Mouse (Mus musculus) midbrain, embryonic 14.5 days (tissue): ENCODE measurements around the gene M1ap. TPM values are rescaled to one million over a fixed set of nuclear protein-coding genes. Genes with fewer than 3 reads are reported as not detected.
A peak's percentile ranks its signal among the peaks of the same experiment; 100 is the strongest.

Source experiments
- ATAC-seq: fragments of 200-750 bp; cut with Nextera tagmentation; 2 replicates; pipeline ENCODE4 v1.8.0; 2017; ENCODE audit warnings: moderate number of reproducible peaks, moderate library complexity; ENCODE audit not compliant: low FRiP score, low TSS enrichment
- DNase-seq: peaks from one replicate; pipeline ENCODE4 v3.0.0-alpha.2; 2015
- H3K27ac ChIP-seq: fragments of 300-500 bp; sonication (generic); replicated peaks from 2 replicates; pipeline ENCODE4 v1.5.1; 2014; ENCODE audit warnings: mild to moderate bottlenecking, low read depth, low read length, moderate library complexity
- H3K27me3 ChIP-seq: fragments of 300-500 bp; sonication (generic); 2 replicates; pipeline ENCODE4 v1.6.1; 2014; ENCODE audit warnings: low read length, control low read depth, mixed read lengths; ENCODE audit not compliant: control insufficient read depth, insufficient read depth
- H3K36me3 ChIP-seq: fragments of 300-500 bp; sonication (generic); 2 replicates; pipeline ENCODE4 v1.6.1; 2014; ENCODE audit warnings: low read length, control low read depth; ENCODE audit not compliant: control insufficient read depth, insufficient read depth
- H3K4me1 ChIP-seq: fragments of 300-500 bp; sonication (generic); 2 replicates; pipeline ENCODE4 v1.6.1; 2014; ENCODE audit warnings: mild to moderate bottlenecking, antibody characterized with exemption, low read length, control low read depth; ENCODE audit not compliant: control insufficient read depth, insufficient read depth
- H3K4me2 ChIP-seq: fragments of 300-500 bp; sonication (generic); 2 replicates; pipeline ENCODE4 v1.6.1; 2014; ENCODE audit warnings: mild to moderate bottlenecking, low read length, moderate library complexity
- H3K4me3 ChIP-seq: fragments of 300-500 bp; sonication (generic); replicated peaks from 2 replicates; pipeline ENCODE4 v1.5.1; 2014; ENCODE audit warnings: low read depth, low read length
- H3K9ac ChIP-seq: fragments of 300-500 bp; sonication (generic); replicated peaks from 2 replicates; pipeline ENCODE4 v1.6.1; 2014; ENCODE audit warnings: mild to moderate bottlenecking, low read length, moderate library complexity
- H3K9me3 ChIP-seq: fragments of 300-500 bp; sonication (generic); 2 replicates; pipeline ENCODE4 v1.6.1; 2016; ENCODE audit warnings: low read length, control low read depth, mixed read lengths; ENCODE audit not compliant: control insufficient read depth
- WGBS: fragments of 180-500 bp; shearing (Covaris S2); extraction: QIAGEN DNeasy Blood & Tissue Kit; methylation state at CpG from one replicate; pipeline ENCODE4 v1.1.7; 2014; 5-methylcytosine and 5-hydroxymethylcytosine counted together
- polyA plus RNA-seq: library from polyadenylated mRNA; unstranded; fragments of >200 nt; fragmentation: Nextera tagmentation; extraction: Ambion mirVana; gene quantifications from 2 replicates; pipeline ENCODE4 v1.2.1, GENCODE M21; 2014

The M1ap gene
- polyA plus RNA-seq, 1 experiment from 2014 or later, result 0.28 TPM

DNA sequence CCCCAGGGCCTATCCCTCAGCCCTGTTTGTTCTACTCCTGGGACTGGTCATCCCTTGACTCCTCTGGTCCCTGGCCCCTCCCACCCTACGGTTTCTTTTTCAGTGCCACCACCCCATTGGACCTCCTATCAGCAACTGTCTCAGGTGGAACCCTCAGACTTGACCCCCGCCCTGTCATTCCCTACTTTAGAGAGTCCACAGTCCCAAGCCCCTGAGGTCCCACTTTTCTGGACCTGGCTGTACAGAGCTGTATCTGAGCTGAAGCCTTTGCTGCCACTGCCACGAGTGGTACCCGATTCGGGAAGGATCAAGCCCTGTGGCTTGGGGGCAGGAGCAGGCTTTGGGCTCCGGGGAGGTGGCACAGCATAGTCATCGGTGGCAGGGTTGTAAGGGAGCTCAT is 84.4 kb downstream of the M1ap start:
- no peak overlapping the region for H3K27ac ChIP-seq
- DNase-seq (no peak), ATAC-seq (no peak)
- no peak overlapping the region for H3K4me3 ChIP-seq
- WGBS, result 55% methylated on average over 7 of the region's 7 CpGs
- H3K36me3 ChIP-seq, result no peaks in the 10 kb centered on the region
- H3K27me3 ChIP-seq, result peaks cover 33% of the 10 kb centered on the region
- H3K4me1 ChIP-seq, result peaks cover 16% of the 10 kb centered on the region; the same call in 1 of the 2 replicates
- H3K9me3 ChIP-seq, result no peaks in the 10 kb centered on the region
- no peak overlapping the region for H3K9ac ChIP-seq
- no peak overlapping the region for H3K4me2 ChIP-seq

DNA sequence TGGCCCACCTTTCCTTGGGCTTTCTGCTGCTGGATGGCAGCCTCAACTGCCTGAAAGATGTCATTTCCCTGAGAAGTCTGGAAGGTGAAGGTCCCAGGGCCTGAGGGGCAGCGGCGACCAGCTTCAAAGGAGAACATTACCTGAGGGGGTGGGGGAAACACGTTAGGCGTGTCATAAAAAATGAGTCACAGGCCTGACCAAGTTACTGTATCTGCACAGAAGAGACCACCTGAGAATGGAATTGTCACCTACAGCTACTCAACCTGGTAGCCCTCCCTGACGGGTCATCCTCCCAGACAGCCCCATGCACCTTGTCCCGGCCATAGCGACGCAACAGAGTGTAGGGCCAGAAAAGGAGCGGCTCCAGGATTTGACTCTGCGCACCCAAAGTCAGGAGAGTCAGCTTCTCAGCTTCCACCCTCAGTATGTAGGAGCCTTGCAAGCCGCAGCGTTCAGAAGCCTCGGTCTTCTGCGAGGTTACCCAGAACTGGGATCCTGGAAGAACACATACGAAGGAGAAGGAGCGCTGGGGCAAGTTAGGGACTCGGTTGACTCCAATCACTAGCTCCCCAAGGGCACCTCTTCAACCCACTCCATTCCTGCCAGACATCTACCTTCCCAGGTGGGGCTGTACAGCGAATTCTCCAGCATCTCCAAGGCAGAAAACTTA is 85.4 kb downstream of the M1ap start:
- no peaks in the 10 kb centered on the region for H3K9me3 ChIP-seq
- no peaks in the 10 kb centered on the region for H3K36me3 ChIP-seq
- H3K4me1 ChIP-seq, result peaks cover 16% of the 10 kb centered on the region; the same call in 1 of the 2 replicates
- peaks cover 33% of the 10 kb centered on the region for H3K27me3 ChIP-seq
- DNase-seq, result no peak
- H3K27ac ChIP-seq, result no peak overlapping the region
- no peak for ATAC-seq
- peak overlapping the region; percentile 76 for H3K4me2 ChIP-seq
- H3K4me3 ChIP-seq, result peak overlapping the region; percentile 43
- 18% methylated on average over 18 of the region's 18 CpGs for WGBS
- no peak overlapping the region for H3K9ac ChIP-seq

DNA sequence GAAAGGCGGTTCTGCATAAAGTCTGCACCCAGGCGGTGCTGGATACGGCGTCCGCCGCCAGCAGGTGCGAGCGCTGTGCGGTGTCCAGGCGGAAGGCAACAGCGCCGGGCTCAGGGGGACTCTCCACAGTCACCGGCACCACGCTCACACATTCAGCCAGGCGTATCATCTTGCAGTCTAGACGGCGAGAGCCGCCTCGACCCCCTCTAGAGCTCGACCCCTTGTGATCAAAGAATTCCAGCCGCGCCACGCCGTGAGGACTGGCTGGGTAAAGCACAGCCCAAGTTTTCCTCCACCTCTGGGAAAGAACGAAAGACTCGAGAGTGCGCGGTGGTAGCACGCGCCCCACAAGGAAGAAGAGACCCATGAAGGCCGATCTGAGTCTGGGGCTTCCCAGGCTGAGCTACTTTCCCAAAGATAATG is 86.1 kb downstream of the M1ap start:
- peaks cover 33% of the 10 kb centered on the region for H3K27me3 ChIP-seq
- WGBS, result under 1% methylated on average over 31 of the region's 31 CpGs
- H3K4me2 ChIP-seq, result peak overlapping the region; percentile 76
- no peaks in the 10 kb centered on the region for H3K36me3 ChIP-seq
- ATAC-seq (peak; percentile 58), DNase-seq (peak; percentile 61)
- H3K4me3 ChIP-seq, result peak overlapping the region; percentile 43
- no peaks in the 10 kb centered on the region for H3K9me3 ChIP-seq
- peaks cover 16% of the 10 kb centered on the region; the same call in 1 of the 2 replicates for H3K4me1 ChIP-seq
- H3K9ac ChIP-seq, result peak overlapping the region; percentile 43
- H3K27ac ChIP-seq, result no peak overlapping the region

DNA sequence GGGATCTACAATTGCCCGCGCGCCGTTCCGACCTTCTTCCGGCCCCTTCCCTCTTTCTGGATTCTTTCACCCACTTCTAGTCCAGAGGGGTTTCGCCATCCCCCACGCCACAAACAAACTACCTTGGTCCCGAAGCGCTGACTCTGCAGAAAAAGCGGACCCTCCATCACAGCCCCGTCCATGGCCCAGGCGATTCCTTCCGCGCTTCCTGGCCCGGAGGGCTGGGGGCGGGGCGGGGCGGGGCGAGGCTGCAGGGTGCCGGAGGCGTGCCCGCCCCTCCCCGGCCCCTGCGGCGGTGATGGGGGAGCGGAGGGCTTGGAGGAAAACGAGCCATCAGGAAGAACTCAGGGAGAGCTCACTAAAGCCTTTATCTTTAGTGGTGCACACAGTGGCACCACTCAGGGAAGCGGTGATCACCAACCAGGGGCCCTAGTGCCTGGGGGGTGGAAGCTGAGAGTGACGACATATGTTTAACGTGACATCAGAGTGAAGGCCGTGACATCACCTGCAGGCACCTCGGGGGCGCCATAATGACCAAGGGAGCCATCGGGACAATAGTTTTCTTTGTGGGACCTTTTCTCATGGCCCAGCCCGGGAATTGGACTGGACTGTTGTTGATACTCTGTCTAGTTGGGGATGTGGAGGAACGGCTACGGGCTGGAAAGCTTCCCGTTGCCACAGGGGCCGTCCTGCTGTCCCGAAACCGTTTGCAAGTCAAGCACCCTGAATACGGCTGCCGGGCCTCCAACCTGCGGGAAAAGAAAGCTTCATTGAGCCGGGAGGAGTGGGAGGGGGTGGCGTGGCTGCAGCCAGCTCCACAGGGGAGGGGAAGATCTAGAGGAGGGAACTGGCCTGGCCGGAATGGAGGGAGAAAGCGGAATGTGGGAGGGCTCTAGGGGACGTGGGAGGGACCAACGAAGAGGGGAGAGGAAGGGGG is 86.8 kb downstream of the M1ap start, which contains the start of the genes Dok1 and Loxl3:
TSS of gene Dok1 (minus strand) at position 223 of the 937 bp plus-strand sequence.
TSS of gene Loxl3 (plus strand) at position 925 of the 937 bp plus-strand sequence.
- Histone ChIP-seq H3K9ac (peak within 1 kb of the TSS; percentile 43), H3K4me3 (peak within 1 kb of the TSS; percentile 43), H3K9me3 (no peaks in the 10 kb centered on the region), H3K4me2 (peak within 1 kb of the TSS; percentile 76), H3K4me1 (peaks cover 21% of the 10 kb centered on the region), H3K27ac (peak within 1 kb of the TSS; percentile 55; the same call in 1 of the 2 replicates), H3K36me3 (no peaks in the 10 kb centered on the region), H3K27me3 (peaks cover 33% of the 10 kb centered on the region)
- WGBS, result under 1% methylated on average over 51 of the region's 51 CpGs
- peak; percentile 71 for ATAC-seq
- DNase-seq, result peak; percentile 68

DNA sequence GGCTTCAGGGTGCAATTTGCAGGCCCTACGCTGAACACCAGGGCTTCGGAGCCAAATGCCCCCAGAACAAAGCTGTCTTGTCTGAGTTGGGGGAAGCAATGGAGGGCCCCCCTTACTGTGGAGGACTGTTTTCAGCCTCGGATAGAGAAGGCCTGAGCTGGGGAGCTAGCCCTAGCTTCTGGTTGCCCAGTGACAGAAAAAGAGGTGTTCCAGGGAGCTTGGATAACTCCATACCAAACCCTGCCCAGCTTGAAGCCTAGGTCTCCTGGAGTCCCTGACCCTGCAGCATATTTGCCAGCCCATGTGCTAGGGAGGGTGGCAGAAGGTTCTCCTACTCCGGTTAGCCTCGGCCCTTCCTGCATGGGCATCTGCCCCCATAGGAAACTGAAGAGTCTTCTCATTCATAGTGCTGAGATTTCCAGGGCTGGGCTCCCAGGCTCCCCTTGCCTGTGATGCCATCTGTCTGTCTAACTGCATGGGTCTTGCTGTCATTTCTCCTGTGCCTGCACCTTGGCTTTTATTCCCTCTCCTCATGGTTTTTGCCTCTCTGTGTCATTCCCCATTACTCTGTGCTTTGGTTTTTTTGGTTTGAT is 87.9 kb downstream of the M1ap start:
- ATAC-seq, result no peak
- Histone ChIP-seq H3K27ac (no peak overlapping the region), H3K9ac (no peak overlapping the region), H3K4me1 (peaks cover 22% of the 10 kb centered on the region), H3K27me3 (peaks cover 33% of the 10 kb centered on the region), H3K9me3 (no peaks in the 10 kb centered on the region), H3K4me3 (peak overlapping the region; percentile 43), H3K36me3 (no peaks in the 10 kb centered on the region), H3K4me2 (peak overlapping the region; percentile 76)
- WGBS, result 16% methylated on average over 5 of the region's 5 CpGs
- no peak for DNase-seq

DNA sequence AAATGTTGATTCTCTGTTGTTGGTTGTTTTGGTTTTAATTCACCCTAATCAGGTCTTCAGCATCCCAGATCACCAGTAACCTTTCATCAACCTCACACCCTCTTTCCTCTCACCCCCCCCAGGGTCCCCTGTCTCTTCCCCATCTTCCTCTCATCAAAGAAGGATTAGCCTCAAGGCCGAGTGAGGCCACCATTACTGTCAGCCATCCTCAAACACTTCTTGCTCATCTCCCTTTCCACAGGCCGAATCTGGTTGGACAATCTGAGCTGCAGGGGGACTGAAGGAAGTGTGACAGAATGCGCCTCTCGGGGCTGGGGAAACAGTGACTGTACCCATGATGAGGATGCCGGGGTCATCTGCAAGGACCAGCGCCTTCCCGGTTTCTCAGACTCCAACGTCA is 90.5 kb downstream of the M1ap start:
- Histone ChIP-seq H3K4me3 (no peak overlapping the region), H3K4me1 (peaks cover 19% of the 10 kb centered on the region), H3K4me2 (no peak overlapping the region), H3K27me3 (peaks cover 17% of the 10 kb centered on the region), H3K36me3 (no peaks in the 10 kb centered on the region), H3K9me3 (no peaks in the 10 kb centered on the region), H3K9ac (no peak overlapping the region), H3K27ac (no peak overlapping the region)
- ATAC-seq (no peak), DNase-seq (no peak)
- 80% methylated on average over 8 of the region's 8 CpGs for WGBS

DNA sequence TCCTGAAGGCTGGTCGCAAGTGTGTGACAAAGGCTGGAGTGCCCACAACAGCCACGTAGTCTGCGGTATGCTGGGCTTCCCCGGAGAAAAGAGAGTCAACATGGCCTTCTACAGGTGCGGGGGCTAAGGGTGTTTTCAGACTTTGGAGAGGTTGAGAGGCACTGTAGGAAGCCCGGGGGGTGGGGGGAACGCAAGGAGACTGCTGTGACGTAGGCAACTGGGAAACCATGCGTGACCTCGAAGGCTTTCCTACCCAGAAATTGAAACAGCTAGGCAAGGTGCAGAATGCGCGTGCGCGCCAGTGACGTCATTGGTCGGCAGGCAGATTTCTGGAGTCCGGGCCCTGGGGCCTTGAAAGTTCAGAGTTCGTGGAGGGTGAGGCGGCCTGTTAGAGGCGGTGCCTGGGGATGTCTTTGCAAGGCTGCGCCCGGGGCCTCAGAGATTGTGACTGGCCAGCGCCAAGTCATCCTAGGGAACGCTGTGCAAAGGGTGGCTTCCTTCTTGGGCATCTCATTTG is 91.9 kb downstream of the M1ap start:
- Histone ChIP-seq H3K27me3 (peaks cover 4% of the 10 kb centered on the region; the same call in 1 of the 2 replicates), H3K9ac (peak overlapping the region; percentile 36), H3K36me3 (no peaks in the 10 kb centered on the region), H3K4me1 (peaks cover 9% of the 10 kb centered on the region), H3K9me3 (no peaks in the 10 kb centered on the region), H3K4me3 (peak overlapping the region; percentile 23), H3K27ac (no peak overlapping the region; the same call in 1 of the 2 replicates), H3K4me2 (peak overlapping the region; percentile 63)
- DNase-seq (peak; percentile 91), ATAC-seq (peak; percentile 71)
- 8% methylated on average over 24 of the region's 24 CpGs for WGBS

DNA sequence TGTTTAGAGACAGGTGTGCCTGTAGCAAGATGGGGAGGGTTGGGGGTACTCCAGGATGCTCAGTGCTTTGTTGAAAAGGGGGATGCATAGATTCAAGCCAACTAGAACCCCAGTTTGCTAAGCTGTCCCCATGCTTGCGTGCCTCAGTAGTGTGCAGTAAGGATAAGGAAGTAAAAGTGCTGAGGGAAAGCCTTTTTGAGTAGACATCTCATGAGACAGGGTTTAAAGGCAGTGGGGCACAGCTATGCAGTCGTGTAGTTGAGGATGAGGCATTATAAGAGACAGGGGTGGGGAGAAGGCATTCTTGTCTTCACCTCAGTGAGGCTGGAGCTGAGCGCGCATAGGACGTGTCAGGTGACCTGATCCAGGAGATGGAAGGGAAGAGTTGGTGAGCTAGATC is 93.9 kb downstream of the M1ap start:
- H3K27ac ChIP-seq, result no peak overlapping the region
- no peak overlapping the region for H3K4me2 ChIP-seq
- peaks cover 6% of the 10 kb centered on the region; the same call in 1 of the 2 replicates for H3K4me1 ChIP-seq
- ATAC-seq (no peak), DNase-seq (no peak)
- no peak overlapping the region for H3K9ac ChIP-seq
- no peak overlapping the region for H3K4me3 ChIP-seq
- no peaks in the 10 kb centered on the region for H3K9me3 ChIP-seq
- H3K36me3 ChIP-seq, result no peaks in the 10 kb centered on the region
- WGBS, result 80% methylated on average over 5 of the region's 5 CpGs
- H3K27me3 ChIP-seq, result no peaks in the 10 kb centered on the region
